Mouse (Mus musculus) frontal cortex, postnatal 25 days (tissue): ENCODE data around the gene Gm17387.

ENCODE experiments used
- DNase-seq, 2 experiments: peaks; one replicate each; pipeline ENCODE4 v3.0.0; 2022; ENCODE audit warnings: low spot score in 2 of 2

Gene Gm17387

DNA sequence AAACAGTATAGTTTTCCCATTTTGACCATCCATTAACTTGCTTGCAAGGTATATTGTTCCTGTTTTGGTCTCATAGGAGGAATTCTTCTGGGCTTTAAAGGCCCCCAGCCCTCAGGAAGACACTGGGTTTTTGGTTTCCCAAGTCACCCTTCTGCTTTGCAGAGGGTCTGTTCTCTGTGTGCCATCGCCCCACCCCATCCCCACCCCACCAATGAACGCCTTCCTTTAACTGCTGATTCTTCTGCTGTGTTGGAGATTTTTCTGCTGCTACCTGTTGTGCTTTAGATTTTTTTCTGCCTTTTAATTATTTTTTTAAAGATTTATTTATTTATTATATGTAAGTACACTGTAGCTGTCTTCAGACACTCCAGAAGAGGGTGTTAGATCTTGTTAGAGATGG, at the start of gene Gm17387:
Gene Gm17387 (plus strand): TSS at position 301 of the 400 bp plus-strand sequence.
- no peak for DNase-seq

DNA sequence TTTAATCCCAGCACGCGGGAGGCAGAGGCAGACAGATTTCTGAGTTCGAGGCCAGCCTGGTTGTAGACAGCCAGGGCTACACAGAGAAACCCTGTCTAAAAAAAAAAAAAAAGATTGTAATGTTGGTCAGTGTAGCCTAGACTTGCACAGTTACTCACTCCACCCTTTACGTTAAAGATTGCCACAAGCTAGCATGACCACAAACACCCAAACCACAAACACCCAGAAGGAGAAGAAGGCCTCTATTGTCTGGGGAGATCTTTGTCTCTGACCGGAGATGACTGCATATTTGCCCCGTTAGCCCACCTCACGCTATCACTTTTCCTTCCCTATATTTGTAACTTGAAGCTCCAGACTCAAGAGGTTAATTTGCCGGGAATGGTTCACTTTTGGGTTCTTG, 47.2 kb upstream of the Gm17387 start:
- DNase-seq: no peak

DNA sequence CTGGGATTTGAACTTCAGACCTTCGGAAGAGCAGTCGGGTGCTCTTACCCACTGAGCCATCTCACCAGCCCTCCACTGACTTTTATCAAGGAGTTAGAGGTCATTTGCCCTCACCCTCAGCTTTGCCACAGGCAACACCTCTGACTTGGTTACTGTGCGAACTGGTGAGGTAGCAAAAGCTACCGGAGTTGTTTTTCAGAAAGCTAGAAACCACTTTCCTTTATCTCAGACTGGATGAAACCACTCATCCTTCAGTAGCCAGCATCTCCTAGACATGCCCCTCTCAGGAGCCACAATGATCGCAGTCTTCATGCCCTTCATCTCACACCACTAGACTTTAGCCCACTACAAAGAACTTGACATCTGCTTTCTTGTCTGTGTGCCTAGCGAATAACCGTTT, 46.0 kb upstream of the Gm17387 start:
- no peak for DNase-seq

DNA sequence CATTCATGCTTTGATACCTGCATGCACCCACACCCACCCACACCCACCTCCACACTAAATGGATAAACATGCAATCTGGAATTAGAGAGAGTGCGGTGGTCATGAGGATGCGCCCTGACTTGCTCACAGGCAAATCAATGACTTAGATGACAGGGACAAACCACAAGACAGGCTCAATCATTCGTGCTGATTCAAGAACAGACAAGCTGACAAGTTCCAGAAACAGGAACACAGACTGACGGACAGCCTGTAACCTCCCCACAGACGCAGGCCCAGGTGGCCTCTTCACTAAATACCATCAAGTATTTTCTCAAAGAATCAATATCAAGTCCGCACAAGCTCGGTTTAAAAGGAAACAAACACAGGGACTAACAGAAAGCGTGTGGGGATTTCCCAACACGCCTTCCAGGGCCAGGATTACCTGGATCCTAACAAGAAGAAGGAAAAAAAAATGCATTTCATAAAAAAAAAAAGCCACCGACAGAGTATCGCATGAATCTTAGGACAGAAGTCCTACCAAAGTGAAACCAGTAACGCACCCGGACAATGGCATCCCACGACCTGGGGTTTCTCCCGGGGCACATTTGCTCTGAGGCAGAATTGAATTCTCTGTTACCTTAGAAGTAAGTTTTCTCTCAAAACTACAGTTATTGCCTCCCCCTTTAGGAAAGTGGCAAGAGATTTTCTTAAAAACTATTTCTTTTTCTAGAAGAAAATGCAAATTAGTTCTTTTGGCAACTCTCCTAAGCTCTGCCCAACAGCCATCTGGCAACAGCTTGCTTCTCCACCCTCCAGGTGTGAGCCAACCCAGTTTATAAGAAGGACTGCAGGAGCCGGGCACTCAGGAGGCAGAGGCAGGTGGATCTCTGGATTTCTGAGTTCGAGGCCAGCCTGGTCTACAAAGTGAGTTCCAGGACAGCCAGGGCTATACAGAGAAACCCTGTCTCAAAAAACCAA, 41.5 kb upstream of the Gm17387 start:
- DNase-seq: no peak

DNA sequence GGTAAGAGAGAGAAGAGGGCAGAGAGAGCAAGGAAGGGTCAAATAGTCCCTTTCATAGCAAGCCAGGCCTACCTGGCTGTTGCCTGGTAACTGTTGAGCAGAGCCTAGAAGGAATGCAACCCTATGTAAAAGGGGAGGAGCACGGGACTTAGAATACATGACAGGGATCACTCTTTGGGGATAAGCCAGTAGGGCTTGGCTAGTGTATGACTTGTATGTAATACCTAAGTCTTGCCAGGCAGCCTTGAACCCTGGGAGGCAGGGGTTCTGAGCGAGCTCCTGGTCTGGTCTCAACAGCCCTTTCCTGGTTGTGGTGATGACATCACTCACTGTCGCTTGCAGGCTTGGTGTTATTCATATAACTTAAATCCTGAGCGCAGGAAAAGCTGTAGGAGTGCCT, 39.9 kb upstream of the Gm17387 start:
- no peak for DNase-seq

DNA sequence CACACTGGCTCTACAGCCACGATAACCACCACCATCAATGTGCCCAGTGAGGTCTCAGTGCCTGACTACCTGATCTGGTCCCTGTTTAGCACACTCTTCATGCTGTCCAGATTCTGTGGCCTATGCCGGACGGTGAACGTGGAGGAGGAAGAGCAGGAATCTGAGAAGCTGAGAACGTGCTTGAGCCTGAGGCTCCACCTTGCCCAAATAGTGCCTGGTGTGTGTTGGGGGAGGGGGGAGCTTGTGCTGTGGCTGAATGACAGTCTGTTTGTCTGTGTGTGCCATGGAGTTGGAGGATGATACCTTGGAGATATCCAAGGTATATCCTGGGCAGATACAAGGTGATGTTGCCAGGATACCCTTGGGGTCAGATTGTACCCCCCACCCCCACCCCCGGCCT, 38.7 kb upstream of the Gm17387 start:
- no peak for DNase-seq

DNA sequence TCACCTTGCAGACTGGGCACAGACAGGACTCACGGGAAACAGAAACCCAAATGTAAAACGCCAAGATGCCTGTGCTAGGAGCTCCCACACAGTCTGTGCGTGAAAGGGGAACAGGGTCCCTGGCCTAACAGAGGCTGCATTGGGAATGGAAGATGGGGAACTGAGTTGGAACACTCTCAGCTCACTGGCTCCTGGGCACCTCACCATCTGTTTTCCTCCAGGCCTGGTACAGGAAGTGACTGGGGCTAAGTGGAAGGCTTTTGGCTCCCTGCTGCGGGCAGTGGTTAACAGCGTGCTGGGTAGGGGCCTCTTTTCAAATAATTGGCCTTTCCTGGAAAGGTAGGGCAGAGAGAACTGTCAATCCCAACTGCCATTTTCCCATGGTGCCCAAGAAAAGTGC, 38.3 kb upstream of the Gm17387 start:
- DNase-seq: no peak

DNA sequence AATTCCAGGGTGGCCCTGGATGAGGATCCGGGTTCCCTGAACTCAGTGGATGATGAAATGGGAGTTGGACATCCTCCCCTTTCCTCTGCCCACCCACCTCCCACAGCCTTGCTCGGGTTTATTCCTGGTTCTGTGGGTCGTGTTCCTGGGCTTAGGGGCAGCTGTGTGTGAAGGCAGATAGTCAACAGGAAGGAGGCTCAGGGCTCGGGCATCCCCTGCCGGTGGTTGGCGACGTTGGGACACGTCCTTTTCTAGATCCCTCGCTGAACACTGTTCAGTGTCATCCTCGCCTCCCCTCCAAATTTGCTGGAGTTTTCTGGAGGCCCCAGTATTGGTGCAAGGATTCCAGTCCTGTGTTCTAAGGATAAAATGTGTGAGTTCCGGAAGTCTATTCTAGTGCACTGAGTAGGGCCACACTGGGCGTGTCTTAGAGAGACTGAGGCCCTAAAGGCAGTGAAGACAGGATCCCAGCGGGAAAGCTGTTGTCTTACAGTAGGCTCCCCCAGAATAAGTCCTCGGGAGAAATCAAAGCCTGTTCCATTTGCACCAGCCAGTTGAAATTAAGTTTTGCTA, 37.7 kb upstream of the Gm17387 start:
- DNase-seq: no peak

DNA sequence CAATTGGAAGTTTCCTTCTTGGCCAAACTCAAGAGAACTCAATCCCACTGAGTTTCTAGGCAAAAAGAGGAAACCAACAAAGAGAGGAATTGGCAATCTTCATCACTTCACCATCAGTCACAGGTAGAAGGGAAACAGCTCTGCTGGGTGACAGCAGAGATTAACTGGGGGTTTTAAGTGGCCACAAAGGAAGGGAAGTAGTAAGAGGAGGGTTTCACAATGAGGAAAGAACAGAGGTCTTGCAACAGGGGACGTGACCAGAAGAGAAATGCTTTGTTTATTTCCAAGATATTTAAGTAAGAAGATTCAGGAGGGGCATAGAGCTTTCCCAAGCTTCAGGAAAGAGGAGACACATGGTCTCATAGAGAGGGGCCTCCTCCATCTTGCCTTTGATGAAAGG, 31.1 kb upstream of the Gm17387 start:
- DNase-seq: no peak

DNA sequence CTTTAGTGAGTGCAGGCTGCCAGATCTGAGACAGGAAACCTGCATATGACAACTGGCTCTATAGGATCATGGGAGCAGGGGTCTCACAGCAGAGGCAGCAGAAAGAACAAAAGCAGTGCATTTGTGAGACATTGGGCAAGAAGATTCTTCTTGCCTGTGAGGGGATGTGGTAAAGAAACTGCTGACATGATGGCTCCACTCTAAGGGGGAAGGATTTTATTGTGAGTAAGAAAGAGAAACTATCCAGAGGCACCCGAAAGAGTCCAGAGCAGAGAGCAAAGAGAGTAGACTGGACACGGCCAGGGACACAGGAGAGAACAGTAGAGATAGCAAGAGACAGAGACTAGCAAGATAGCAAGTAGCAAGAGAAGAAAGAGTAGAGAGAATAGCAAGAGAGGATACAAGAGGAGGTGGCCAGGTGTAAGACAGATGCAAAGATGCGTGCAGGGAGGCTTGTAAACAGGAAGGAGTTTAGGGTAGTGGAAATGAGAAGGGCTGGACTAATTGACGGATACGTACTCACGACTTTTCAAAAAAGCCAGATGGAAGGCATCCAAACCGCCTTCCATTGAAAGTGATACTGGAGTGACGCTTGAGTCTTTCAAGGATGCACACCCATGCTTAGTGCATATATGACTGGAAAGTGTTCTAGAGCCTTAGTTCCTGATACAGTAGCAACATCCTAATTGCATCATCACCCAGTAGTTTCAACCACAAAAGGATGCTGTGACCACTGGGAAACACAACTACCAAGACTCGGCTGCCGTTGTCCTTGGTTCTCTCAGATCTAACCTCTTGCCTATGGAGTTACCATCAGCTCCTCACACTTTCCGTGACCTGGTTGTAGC, 29.9 kb upstream of the Gm17387 start:
- DNase-seq: no peak

DNA sequence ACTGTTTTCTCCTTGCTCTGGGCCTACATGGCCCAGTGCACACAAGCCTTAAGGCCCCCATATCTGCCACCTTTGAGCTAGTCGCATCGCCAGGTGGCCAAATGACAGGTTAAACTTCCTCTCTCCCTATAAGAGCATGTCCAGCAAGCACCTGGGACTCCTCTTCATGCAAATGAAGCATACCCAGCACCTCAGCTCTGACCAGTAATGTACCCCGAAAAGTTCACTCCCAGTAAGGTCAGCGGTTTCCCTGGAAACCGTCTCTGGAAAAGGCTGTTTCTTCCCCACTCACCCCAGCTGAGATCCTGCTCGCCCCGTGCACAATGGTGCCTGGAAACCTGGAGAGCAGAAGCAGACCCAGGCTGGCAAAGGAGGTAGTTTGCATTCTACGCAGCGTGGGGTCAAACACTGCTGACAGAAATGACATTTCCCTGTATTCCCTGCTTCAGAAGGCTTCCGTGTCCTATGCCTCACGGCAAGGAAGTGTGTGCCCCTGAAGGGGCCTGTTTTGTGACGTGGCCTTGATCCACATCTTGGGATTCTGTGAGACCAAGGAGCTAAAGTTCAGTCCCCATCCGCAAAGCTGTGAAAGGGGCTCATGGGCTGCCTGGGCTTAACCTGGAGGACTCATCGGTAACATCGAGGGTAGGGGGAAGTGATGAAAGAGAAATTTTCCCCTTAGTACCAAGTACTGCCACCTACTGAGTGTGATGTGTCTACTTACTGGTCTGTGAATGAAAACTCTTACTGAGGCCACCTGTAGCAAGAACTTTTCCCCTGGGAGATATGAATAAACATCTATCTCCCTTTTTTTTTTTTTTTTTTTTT, 27.8 kb upstream of the Gm17387 start:
- no peak for DNase-seq

DNA sequence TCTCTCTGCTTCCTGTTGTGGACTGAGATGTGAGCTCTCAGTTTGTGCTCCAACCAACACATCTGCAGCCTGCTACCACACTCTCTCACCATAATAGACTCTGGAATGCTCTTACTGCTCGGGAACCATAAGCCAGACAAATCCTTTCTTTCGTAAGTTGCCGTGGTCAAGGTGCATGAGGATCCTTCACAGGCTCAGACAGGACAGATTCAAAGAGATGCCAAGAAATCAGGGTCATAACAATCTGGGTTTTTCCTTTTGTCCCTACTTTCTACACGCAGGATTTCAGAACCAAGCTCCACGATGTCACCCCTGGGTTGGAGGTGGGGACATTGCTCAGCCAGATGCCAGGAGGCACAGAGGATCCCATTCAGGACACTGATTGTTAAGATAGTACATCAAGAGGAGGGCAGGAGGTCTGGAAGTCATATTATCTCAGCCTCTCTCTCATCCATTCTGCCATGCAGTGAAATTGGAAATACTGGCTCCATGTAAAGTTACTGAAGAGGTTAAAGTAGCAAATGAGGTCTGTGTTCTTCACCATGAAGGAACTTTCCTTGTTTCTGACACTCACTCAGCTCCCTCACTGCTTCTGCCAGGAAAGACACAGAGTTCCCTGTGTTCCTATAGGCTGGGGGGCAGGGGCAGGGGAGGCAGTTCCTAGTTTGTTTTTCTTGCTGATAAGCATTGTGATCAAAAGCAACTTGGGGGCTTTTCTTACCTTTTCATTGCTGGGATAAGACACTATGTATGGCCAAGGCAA, 25.5 kb upstream of the Gm17387 start:
- DNase-seq: no peak

DNA sequence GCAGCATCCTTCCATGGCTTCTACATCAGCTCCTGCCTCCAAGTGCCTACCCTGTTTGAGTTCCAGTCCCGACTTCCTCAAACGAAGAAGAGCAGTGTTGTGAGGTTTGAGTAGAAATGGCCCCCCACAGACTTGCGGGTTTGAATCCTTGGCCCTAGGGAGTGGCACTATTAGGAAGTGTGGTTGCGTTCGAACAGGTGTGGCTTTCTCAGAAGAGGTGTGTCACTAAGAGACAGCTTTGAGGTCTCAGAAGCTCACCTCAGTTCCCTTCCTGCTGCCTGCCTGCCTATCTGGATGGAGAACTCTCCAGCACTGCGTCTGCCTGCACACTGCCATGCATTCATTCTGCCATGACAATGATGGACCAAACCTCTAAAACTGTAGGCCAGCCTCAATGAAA, 22.5 kb upstream of the Gm17387 start:
- DNase-seq: no peak

DNA sequence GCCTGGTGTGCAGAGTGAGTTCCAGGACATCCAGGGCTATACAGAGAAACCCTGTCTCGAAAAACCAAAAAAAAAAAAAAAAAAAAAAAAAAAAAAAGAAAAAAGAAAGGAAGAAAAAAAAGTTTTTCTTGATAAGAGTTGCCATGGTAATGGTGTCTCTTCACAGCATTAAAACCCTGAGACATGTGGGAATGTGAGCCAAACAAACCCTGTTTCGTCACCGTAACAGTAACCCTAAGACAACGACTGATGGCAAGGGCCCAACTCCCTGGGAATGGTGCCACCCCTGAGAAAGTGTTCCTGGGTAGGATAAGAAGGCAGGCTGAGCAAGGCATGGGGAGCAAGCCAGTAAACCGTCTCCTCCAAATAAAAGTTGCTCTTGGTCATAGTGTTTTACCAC, 22.0 kb upstream of the Gm17387 start:
- DNase-seq: no peak

DNA sequence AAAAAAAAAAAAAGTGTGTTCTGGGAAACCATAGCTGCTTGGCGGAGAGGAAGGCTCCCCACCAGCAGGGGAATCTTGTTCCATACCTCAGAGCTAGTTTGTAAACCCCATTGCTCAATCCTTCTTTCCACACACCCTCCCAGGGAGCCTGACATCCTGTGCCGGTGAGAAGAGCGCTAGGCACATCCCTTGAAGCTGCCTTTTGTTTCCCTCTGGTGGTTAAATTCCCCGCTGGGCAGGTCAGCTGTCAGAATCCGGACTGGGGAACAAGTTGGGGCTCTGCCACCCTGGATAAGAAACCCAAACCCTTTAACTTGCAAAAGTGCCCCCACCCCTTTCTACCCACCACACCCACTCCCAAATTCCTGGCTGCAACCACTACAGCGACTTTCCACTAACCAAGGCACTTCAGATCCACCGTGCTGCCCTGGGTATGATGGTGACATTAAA, 20.6 kb upstream of the Gm17387 start:
- DNase-seq: no peak

DNA sequence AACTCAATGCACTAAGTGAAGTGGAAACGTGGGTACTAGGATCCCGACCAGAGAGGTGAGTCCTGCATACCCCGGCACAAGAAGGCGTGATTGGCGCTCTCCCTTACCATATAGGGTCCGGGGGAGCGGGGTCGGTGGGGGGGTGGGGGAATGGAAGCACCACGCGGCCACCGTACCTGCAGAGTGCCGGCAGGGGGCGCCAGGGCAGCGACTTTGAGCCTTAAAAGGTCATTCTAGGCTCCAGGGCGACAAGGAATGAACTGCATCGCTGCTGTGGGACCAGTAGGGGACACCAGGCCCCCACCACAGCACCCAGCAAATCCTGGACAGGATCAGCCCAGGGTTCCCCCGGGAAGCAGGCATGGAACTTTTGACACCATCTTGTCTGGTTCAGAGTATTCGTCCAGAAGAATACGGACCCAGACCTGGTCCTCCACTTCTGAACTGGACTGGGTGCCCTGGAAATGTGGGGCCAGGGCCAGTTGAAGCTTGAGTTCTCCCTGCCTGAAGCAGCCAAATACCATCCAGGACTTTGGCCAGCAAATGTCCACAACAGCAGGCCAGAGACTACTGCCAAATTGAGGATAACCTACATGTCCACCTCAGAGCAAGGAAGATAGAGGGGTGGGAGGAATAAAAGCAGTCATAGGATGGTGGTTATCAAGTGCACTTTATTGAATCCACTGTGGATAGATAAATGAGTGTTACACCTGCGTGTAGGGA, 19.8 kb upstream of the Gm17387 start:
- peak; percentile 20 to 51 for DNase-seq

DNA sequence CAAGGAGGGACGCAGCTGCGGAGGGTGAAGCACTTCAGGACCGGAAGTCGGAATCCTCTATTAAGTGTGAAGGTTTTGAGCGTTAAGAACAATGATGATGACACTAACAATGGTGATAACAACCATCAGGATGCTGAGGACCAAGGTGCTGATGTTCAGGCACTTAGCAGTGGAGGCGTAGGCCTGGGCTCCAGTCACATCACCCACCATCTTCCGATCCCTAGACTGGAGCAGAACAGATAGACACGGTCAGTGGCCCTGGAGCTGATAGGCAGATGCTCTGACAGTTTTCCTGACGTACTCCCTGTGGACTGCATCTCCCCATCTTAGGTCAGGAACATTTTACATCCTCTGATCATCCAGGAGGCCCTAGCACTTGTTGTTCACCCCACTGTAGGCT, 19.3 kb upstream of the Gm17387 start:
- no peak for DNase-seq

DNA sequence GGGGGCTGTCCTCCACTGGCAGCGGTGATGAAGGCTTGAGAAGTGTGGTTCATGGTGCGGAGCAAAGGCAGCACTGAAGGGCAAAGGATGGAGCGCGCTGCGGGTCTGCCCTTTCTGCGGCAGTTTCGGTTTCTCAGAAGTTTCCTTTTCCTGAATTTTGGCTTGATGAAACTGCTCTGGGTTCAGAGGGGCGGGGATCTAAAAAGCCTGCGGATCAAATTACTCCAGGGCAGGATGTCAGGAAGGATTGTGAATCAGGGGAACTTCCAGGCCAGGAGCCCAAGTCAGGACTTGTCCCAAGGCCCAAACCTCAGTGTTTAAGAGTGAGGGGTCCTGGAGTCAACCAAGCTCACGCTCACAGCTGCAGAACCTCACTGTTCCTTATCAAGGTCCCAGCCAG, 18.3 kb upstream of the Gm17387 start, which contains the start of gene Ifitm3:
Gene Ifitm3 (minus strand): TSS at position 178 of the 400 bp plus-strand sequence.
- DNase-seq: no peak

DNA sequence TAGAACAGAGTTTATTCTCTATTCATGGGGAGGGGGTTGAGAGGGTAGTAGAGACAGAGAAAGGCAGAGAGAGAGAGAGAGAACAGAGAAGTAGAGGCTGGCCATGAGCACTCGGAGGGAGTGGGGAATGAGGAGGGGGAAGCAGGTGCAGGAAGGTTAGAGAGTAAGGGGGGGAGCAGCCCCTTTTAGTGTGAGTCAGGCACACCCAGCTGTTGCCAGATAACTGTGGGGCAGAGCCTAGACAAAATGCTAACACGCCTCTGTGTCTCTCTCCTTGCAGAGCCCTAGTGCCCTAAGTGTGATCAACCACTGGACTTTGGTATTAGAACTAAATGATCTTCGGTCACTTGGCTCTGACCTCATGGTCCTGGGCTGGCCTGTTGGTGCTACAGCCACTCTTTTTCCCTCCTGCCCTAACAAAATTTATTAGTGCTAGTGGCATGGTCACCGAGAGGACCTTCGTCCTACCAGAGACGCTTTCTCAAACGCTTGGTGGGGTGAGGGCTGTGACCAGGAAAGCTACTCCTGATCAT, 17.6 kb upstream of the Gm17387 start:
- no peak for DNase-seq
